Mouse (Mus musculus): ENCODE data around the gene Cfb.
"Not testable (repeated sequence)": the region's sequence is repeated elsewhere in the genome, so short reads cannot be mapped to it uniquely, and the experiment has no call there.

Gene Cfb

GRCm38 (mm10) chr17:34862416-34863081, at the start of gene Cfb:
Gene Cfb, minus strand, starts transcription at chr17:34862518.
- no peak for DNase-seq (ENCODE audit: low read depth, low spot score)

- peak; percentile 83 for DNase-seq (ENCODE audit: low read depth, low spot score)
Observed at GRCm38 (mm10) chr17:34911945-34912351, 49.6 kb upstream of the Cfb start.

- DNase-seq (ENCODE audit: low read depth, low spot score): no peak
Observed at GRCm38 (mm10) chr17:34910982-34911381, 48.7 kb upstream of the Cfb start.

GRCm38 (mm10) chr17:34902895-34903294, 40.6 kb upstream of the Cfb start:
- no peak for DNase-seq (ENCODE audit: low read depth, low spot score)

- DNase-seq (ENCODE audit: low read depth, low spot score): not testable (repeated sequence)
Observed at GRCm38 (mm10) chr17:34901948-34902347, 39.6 kb upstream of the Cfb start.

- not testable (repeated sequence) for DNase-seq (ENCODE audit: low read depth, low spot score)
Observed at GRCm38 (mm10) chr17:34900826-34901225, 38.5 kb upstream of the Cfb start.

- no peak for DNase-seq (ENCODE audit: low read depth, low spot score)
Observed at GRCm38 (mm10) chr17:34899890-34900243, 37.5 kb upstream of the Cfb start.

- DNase-seq (ENCODE audit: low read depth, low spot score): peak; percentile 23
Observed at GRCm38 (mm10) chr17:34899053-34899889, 37.0 kb upstream of the Cfb start.

GRCm38 (mm10) chr17:34898706-34899052, 36.4 kb upstream of the Cfb start:
- DNase-seq (ENCODE audit: low read depth, low spot score): no peak

GRCm38 (mm10) chr17:34898160-34898586, 35.9 kb upstream of the Cfb start, which contains the start of the genes C2 and Ehmt2:
Gene C2, minus strand, starts transcription at chr17:34898265.
Gene Ehmt2, plus strand, starts transcription at chr17:34898469.
- DNase-seq (ENCODE audit: low read depth, low spot score): peak; percentile 87

GRCm38 (mm10) chr17:34897373-34898159, 35.2 kb upstream of the Cfb start:
- DNase-seq (ENCODE audit: low read depth, low spot score): peak; percentile 88

- no peak for DNase-seq (ENCODE audit: low read depth, low spot score)
Observed at GRCm38 (mm10) chr17:34896366-34896765, 34.0 kb upstream of the Cfb start.

- no peak for DNase-seq (ENCODE audit: low read depth, low spot score)
Observed at GRCm38 (mm10) chr17:34895724-34896123, 33.4 kb upstream of the Cfb start.

- peak; percentile 43 for DNase-seq (ENCODE audit: low read depth, low spot score)
Observed at GRCm38 (mm10) chr17:34894801-34895530, 32.6 kb upstream of the Cfb start.

- peak; percentile 99 for DNase-seq (ENCODE audit: low read depth, low spot score)
Observed at GRCm38 (mm10) chr17:34894074-34894597, 31.8 kb upstream of the Cfb start.

- DNase-seq (ENCODE audit: low read depth, low spot score): no peak
Observed at GRCm38 (mm10) chr17:34893072-34893824, 30.9 kb upstream of the Cfb start.

GRCm38 (mm10) chr17:34891377-34891776, 29.1 kb upstream of the Cfb start:
- DNase-seq (ENCODE audit: low read depth, low spot score): no peak

GRCm38 (mm10) chr17:34890074-34890743, 27.9 kb upstream of the Cfb start:
- DNase-seq (ENCODE audit: low read depth, low spot score): no peak

- DNase-seq (ENCODE audit: low read depth, low spot score): no peak
Observed at GRCm38 (mm10) chr17:34887942-34888341, 25.6 kb upstream of the Cfb start.

GRCm38 (mm10) chr17:34885615-34886014, 23.3 kb upstream of the Cfb start:
- peak; percentile 16 for DNase-seq (ENCODE audit: low read depth, low spot score)

Data from brain, adult 2 months (tissue).